Mouse (Mus musculus): ENCODE results near the gene Rab38.

The Rab38 gene

DNA sequence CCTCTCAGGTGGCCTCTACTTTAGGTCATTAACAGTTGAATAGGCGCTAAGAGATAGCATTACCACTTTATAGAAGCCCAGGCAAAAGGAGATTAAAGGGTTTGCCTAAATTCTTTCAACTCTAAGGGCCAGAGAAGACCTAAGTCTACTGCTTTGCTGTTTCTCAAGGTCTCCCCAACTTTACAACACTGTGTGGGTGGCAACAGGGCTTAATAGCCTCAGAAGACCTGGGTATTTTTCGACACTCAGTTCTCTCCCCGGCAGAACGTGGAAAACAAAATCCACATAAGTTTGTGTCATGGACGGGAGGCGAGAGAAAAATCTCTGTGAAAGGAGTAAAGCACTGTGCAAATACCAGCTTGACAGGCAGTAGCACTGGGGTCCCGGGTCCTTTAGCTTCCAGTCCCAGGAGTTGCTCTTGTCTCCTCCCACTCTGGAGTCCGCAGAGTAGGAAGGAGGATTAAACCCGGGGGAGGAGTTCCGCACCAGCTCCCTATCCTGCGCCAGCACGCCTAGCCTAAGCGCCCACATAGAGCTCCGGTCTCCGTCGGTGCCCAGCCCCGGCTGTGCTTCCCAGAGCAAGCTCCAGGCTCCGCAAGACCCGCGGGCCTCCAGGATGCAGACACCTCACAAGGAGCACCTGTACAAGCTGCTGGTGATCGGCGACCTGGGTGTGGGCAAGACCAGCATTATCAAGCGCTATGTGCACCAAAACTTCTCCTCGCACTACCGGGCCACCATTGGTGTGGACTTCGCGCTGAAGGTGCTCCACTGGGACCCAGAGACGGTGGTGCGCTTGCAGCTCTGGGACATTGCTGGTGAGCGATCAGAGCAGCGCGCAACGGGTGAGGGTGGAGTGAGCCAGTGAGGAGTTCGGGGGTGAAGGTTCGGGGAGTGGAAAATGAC is at the start of gene Rab38:
Gene Rab38, plus strand, starts transcription at position 488 of the 906 bp plus-strand sequence.
- peak; percentile 27 for DNase-seq (ENCODE audit: low read depth, low spot score)

DNA sequence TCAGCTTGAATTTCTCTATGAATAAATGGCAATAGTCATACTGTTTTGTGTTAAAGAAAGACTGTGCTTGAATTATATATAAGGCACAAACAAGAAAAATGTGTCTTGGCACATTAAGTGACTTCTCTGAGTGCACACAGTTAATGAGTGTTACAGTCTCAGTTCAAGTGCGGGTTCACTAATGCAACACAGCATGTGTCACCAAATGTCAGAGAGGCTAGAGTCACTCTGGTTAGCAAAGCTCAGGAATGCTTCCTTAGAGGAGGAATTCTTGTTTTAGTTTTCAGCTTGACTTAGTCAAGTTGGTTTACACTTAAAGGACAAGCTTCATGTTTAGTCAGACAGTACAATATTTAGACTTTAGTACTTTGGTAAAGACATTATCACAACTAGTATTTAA is 35.5 kb upstream of the Rab38 start:
- DNase-seq (ENCODE audit: low read depth, low spot score): no peak

DNA sequence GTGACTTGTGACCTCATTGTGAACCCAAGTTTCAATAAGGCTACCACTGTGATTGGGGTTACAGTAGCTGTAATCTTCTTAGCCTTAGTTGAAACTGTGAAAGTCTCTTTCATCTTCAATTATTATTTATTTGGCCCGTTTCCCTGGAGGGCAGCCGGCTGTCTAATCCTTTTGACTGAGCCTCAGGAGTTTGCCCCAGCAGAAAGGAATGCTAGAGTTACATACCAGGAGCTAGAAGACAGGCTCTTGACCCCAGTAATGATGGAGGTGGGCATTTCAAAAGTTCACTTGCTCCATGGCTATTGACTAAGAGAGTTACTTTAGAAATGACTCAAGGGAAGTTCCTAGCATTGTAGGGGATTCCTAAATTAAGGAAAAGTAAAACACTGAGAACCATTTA is 34.3 kb upstream of the Rab38 start:
- peak; percentile 1 for DNase-seq (ENCODE audit: low read depth, low spot score)

DNA sequence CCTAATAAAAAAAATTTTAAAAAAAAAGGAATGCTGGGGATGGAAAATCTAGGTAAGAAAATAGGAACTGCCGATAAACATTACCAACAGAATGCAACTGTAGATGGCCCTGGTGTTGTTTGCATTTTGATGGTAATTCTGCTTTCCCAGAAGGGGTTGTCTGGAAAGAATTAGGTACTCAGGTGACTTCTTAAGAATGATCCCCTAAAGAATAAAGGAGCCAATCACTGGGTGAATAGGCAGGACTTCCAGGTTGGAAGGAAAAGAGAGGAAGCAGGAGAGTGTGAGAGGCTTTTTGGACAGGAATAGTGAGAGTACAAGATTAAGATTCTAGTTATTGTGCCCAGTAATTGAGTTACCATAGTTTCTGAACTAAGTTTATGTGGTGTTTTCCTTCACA is 24.8 kb upstream of the Rab38 start:
- DNase-seq (ENCODE audit: low read depth, low spot score): no peak

DNA sequence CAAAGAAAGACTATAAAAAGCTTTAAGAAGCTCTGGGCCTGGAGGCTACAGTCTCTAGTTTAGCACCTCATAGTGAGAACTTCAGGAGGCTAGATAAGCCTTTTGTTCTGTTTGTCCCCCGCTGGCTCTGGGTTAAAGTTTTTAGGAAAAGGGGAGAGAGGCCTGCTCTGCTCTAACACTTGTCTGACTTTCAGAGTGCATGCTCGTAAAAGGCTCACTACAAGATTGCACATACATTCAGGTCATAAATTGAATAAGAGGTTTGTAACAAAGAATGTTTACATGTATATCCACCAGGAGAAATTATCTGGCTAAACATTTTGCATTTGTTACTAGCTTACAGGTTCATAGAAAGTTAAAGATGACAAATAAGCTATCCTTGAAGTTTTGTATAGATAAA is 23.6 kb upstream of the Rab38 start:
- no peak for DNase-seq (ENCODE audit: low read depth, low spot score)

DNA sequence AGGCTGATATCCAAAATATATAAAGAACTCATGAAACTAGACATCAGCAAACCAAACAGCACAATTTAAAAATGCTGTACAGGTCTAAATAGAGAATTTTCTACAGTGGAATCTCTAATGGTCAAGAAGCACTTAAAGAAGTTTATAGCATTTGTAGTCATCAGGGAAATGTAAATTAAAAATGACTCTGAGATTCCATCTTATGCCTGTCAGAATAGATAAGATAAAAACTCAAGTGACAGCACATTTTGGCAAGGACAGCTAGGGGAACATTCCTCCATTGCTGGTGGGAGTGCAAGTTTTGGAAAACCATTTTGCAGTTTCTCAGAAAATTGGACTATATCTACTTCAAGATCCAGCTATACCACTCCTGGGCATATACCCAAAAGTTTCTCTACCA is 8.3 kb upstream of the Rab38 start:
- DNase-seq (ENCODE audit: low read depth, low spot score): no peak

DNA sequence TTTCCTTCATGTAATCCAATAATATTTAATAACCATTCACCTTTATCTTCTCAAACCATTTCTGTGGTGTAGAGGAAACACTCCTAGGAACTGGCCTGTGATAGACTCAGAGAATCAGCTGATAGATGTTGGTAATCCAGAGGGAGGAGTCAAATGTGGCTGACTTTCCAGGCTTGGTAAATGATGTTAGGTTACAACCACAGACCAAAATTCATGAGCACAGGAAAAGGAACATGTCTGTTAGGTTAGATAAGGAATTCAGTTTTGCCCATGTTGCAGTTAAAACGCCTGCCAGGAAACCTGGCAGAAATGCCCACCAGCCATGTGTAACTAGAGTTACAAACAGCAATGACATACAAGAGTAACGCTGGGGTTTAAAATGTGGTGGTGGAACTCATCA is 6.2 kb upstream of the Rab38 start:
- no peak for DNase-seq (ENCODE audit: low read depth, low spot score)

DNA sequence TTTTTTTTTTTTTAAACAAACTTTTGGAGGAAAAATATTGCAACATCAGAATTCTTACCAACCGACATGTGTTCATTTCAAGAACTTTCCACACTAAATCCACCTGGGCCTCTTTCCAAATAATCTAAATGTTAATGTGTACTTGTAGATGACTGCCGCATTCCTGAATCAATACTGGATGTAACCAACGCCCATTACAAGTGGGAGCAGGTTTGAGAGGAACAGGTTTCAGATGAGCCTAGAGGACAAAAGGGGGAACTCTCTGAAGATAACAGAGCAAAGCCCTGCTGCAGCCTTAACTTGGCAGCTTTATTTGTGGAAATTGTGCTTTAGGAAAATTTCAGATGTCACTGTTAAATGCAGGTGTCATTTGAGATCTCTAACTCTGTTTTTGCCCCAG is 4.3 kb upstream of the Rab38 start:
- DNase-seq (ENCODE audit: low read depth, low spot score): no peak

DNA sequence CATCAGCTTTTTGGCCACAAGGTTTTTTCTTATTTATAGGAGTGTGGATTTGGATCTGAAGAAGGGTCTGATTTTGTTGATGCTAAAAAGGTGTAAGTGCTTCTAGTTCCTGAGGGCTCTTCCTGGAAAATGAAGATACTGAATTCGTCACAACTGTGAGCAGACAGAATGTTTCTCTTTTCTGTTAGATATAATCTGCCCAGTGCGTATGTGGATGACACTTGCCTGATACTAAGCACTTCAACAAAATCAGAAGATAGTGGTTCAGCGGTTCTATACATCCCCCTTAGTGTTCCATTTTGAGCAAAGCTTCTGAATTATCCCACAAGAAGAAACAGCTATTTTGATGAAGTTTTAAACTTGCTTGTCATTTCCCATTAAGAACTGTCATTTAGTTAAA is 2.6 kb upstream of the Rab38 start:
- no peak for DNase-seq (ENCODE audit: low read depth, low spot score)

DNA sequence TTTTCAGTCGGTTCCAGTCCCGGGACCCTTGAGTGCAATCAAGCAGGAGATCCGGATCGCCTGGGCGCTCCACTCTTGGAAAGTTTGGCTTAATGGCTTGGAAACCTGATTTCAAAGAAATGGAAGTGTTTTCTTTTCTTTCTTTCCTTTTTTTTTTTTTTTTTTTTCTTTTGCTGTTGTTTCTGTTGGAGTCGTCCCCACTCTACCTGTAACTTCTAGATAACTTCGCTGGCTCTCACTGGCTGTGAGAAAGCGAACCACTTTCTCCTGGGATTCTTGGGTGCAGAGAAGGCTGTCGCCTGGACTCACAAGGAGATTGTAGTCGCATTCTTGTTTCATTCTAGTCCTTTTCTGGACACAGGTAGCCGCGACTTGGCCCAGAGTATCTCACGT is 615 bp downstream of the Rab38 start:
- no peak for DNase-seq (ENCODE audit: low read depth, low spot score)

DNA sequence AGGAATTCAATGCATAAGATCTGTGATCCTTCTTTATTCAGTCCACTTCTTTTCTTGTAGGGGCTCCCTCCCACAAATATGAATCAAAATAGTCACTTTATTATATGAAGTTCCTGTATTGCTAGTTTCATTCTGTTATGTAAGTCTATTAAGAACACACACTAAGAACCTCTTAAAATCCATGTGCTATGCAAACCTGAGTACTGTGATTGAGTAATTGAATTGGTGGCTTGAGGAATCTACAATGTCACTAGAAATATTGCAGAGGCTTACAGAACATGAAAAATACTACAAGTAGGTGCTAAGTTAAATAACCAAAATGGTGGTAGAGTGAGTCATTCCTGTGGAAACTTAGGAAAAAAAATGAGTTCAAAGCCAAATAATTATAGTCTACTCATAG is 10.2 kb downstream of the Rab38 start:
- DNase-seq (ENCODE audit: low read depth, low spot score): no peak

DNA sequence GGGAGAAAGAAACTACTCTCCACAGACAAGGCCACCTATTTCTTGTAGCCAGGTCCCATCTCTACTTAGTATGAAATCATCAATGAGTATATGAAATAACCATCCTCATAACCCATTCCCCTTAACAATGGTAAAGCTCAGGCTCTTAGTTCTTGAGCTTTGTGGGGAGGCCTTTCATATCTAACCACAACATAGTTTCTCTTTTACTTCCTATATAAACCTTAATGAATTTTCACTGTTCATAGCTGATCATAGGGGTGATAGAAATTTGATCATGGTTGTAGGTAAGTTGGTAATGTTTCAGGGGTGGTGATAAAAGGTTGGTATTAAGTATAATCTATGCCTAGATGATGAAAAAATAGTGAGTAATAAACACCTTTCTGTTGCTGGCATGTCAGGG is 12.6 kb downstream of the Rab38 start:
- DNase-seq (ENCODE audit: low read depth, low spot score): no peak

DNA sequence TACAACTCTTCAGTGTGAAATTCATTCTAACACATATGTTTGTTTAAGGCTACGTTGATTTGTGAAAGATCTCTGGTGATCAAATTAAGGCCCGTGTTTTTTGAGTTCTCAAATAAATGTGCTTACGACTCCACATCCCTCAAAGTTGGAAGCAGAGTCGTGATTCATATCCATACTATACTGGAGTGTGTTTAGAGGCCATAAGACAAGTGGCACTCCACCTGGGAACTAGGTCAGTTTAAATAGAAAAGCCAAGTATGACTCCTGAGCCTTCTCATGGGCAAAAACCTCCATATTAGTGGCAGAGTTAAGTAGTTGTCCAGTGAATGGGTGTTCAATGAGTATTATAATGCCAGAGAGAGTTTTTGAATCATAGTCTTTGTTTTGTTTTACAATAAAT is 13.4 kb downstream of the Rab38 start:
- no peak for DNase-seq (ENCODE audit: low read depth, low spot score)

DNA sequence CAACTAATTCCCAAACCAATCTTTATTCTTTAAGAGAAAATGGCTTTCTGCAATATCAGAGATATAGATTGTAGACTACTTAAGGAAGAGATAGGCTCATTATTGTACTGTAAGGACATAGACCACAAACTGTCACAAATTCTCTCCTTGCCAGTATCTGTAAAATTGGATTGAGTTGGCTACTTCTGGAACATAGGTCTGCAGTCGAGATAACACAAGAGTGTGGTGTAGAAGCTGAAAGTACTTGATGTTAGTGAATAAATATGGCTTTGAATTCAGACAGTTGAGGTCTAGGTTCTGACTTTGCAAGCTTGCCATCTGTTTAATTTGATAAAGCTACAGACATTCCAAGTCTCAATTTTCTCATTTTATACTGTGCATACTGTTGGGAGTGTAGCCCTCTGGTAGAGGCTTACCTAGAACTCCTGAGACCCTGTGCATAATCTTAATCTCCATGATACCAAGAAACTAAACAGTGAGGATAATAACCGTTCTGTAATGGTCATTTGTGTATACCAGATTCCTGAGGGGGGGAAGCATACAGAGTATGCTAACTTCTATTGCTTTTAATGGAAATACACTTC is 15.3 kb downstream of the Rab38 start:
- DNase-seq (ENCODE audit: low read depth, low spot score): no peak

DNA sequence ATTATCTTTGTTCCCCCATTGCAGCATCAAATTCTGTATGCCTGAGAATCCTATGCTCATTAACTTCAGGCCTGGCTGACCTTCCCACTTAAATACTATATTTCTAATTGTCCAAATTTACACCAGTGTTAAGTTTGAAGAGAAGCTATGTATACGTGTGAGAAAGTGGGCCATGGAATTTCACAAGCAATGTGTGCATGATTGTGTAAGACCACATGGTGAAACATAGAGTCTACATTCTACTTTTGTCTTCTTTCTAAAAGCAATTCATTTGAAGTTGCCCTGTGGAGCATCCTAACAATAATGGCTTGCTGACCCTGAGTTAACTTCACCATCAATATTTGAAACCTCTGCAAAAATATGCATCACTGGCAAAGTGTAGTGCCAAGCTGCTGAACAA is 23.2 kb downstream of the Rab38 start:
- no peak for DNase-seq (ENCODE audit: low read depth, low spot score)

DNA sequence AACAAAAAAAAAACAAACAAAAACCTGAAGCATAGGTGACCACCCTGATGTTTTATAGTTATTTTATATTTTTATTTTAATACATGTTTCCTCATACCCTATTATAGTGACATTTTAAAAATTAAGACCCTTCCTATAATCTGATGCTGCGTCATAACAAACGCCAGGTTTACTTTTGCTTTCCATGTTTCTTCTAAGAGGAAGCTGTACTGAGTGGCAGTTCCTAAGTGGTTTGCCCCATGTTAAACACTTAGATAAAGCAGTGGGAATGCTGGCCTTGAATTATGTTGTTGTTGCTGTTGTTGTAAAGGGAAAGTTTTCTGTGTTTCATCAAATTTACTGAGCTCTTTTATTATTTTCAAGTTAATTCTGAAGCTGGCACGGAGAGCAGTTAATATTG is 27.8 kb downstream of the Rab38 start:
- DNase-seq (ENCODE audit: low read depth, low spot score): no peak

DNA sequence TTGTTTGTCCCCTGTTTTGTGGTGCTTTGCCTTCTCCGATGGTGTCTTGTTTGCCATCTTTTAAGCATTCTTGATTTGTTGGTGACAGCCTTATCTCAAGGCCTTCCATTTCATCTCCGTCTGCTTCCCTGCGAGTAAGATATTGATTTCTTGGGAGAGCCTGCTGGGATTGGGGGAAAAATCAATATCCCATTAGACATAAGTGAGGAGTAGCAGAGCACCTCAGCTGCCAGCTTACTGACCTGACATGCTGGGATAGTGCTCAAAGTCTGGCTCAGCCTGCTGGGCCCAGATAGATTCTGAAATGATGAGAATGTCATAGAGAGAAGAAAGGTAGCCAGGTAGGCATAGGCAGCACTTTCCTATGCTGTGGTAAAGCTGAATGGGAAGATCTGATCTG is 37.7 kb downstream of the Rab38 start:
- no peak for DNase-seq (ENCODE audit: low read depth, low spot score)

DNA sequence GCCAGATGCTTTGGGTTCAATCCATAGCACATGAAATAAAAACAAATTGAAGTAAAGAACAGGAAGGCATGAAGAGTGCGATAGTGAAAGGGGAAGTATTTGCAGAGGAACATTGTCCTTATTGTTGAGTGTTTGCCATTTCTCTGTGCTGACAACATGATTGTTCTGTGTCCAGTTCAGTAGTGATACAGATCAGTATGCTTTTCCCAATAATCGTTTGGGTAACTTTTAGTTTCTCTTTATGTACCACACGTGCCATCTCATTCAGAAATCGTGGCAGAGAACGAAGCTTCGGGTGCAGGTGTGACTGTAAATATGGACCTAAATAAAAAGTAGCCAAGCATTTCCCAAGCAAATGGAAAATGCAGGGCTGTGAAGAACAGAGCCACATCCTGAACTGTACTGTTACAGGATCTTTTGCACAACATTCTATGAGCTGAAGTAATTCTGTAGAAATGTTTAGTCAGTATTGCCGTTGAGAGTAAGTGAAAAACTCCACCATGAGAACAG is 52.1 kb downstream of the Rab38 start:
- no peak for DNase-seq (ENCODE audit: low read depth, low spot score)

DNA sequence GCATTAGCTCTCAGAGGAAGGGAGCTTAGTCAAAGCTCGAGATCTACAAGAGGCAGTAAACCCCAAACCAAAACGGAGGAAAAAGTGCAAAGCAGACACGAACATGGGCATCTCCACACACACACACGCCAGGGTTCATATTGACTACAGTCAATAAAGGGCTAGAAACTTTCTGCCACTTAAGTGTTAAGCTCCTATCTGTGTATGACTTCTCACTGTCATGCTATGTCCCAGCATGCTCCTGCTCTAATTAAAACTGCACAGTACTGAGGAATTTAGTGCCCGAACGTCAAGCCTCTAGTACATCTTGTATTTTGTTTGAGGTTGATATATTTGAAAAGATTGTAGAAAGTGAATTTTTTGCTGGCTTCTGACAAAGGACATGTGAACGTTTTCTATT is 52.6 kb downstream of the Rab38 start:
- no peak for DNase-seq (ENCODE audit: low read depth, low spot score)

DNA sequence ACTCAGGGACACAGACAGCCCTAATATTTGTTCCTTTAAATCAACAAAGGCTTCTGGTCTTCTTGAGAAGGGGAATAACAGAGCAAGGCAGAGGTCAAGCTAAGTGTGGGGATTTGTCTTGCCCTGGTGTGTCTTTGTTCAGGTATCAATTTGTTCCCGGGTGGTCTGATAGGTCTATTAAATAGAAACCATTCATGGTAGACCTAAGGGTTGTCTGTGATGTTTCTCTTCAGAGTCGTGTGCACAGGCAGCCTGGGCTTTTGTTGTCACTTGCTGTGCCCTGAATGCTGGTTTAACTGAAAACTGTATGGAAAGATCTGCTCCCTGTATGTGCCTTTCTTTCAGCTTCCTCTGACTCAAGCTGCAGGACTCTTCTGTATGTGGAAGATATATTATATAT is 60.9 kb downstream of the Rab38 start:
- no peak for DNase-seq (ENCODE audit: low read depth, low spot score)

DNA sequence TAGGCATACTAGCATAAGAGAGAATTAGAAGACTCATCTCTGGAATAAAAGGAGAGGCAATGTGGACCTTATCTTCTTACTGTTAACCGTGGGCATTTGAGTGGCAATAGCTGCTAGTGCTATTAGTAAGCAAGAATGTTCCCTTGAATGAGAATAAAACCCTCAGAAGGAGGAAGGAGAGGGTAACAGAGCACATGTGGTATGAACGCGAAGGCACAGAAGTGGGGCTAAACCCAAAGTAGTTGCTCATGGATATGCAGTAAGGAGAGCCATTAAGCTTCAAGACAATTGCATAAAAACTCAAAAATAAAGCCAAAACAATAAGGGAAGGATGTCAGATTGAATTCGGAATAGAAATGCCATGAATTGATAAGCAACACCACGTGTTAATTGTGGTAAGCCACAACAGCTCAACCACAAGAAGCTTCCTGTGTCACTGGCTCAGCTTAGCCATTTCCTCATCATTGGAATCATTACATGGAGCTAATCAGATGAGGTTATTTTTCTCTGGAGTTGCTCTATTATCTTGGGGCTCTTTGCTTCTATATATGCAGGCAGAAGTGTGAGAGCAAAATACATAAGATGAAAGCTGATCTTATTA is 72.2 kb downstream of the Rab38 start:
- DNase-seq (ENCODE audit: low read depth, low spot score): no peak

DNA sequence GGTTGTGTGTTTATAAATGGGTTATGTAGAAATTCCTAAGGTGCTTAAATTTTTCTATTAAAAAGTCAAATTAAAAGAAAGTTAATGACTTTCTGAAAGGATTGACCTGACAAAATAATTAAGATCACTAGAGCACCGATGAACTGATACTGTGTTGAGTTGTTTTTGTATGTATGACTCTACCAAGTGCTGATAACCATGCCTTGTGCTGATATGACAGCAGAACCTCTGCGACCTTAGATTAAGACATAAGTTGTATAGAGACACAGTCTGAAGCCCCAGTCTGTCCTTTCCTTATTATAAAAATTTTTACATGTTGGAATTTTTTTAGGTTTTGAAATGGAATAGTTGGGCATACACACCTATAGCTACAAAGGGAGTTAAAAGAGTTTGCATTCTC is 79.7 kb downstream of the Rab38 start:
- DNase-seq (ENCODE audit: low read depth, low spot score): no peak

DNA sequence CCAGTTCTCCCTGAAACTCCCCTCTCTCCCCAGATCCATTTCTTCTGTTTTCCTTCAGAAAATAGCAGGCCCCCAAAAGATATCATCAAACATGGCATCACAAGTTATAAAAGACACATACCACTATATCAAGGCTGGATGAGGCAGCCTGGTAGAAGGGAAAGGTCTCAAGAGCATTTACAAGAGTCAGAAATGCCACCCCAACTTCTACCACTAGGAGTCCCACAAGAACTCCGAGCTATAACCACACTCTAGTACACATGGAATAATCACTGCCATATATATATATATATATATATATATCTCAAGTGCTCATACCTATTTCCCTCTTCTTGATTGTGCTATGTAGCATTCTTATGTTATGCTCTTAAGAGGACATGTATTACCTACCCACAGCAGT is 92.4 kb downstream of the Rab38 start:
- no peak for DNase-seq (ENCODE audit: low read depth, low spot score)
